Mouse (Mus musculus): ENCODE measurements around the gene Adgrf5. TPM values are rescaled to one million over a fixed set of nuclear protein-coding genes. Genes with fewer than 3 reads are reported as not detected.
"Not testable (repeated sequence)": the region's sequence is repeated elsewhere in the genome, so short reads cannot be mapped to it uniquely, and the experiment has no call there.

Adgrf5 gene
- total RNA-seq, 2 experiments from 2014 or later, result 1.4 TPM; not detected in 1

DNA sequence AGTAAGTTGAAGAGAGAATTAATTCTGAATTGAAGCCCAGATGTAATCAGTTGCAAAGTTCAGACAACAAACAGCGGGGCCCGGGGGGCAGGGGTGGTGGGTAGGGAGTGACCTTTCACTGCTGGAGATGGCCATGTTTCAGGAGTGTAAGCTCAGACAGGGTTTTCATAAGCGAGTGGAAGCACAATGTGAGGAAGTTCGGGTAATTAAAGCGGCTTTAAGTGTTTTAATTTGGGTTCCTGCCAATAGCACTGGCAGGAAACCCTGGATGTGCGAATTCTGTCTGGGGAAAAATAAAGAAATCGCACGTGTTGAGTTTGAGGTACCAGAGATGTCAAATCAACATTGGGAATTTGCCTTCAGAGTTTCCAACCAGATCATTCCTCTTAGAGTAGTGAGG, 74.2 kb downstream of the Adgrf5 start:
- no peak for ATAC-seq (replicated peaks; ENCODE audit: low FRiP score, poor library complexity, severe bottlenecking)

GRCm38 (mm10) chr17:43451216-43451615, 91.0 kb downstream of the Adgrf5 start:
- no peak for ATAC-seq (replicated peaks; ENCODE audit: low FRiP score, poor library complexity, severe bottlenecking)

DNA sequence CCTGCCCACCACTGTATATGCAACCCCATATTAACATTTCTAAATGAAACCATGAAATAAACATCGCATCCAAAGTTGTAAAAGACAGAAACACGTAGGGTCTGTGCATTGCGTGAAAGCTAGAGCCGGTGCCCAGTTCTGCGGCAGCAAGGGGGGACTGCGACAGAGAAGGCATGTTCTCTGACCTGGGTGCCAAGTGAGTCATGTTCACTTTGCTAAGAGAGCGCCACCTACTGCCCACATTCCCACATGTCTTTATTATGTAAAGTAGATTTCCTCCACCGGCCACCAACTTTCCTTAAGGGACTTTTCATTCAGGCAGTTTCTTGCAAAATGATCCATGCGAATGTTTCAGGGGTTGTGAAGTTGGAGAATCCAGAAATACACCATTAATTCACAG, 98.3 kb downstream of the Adgrf5 start:
- no peak for ATAC-seq (replicated peaks; ENCODE audit: low FRiP score, poor library complexity, severe bottlenecking)

GRCm38 (mm10) chr17:43459737-43460230, 99.5 kb downstream of the Adgrf5 start:
- ATAC-seq (replicated peaks; ENCODE audit: low FRiP score, poor library complexity, severe bottlenecking), result no peak

DNA sequence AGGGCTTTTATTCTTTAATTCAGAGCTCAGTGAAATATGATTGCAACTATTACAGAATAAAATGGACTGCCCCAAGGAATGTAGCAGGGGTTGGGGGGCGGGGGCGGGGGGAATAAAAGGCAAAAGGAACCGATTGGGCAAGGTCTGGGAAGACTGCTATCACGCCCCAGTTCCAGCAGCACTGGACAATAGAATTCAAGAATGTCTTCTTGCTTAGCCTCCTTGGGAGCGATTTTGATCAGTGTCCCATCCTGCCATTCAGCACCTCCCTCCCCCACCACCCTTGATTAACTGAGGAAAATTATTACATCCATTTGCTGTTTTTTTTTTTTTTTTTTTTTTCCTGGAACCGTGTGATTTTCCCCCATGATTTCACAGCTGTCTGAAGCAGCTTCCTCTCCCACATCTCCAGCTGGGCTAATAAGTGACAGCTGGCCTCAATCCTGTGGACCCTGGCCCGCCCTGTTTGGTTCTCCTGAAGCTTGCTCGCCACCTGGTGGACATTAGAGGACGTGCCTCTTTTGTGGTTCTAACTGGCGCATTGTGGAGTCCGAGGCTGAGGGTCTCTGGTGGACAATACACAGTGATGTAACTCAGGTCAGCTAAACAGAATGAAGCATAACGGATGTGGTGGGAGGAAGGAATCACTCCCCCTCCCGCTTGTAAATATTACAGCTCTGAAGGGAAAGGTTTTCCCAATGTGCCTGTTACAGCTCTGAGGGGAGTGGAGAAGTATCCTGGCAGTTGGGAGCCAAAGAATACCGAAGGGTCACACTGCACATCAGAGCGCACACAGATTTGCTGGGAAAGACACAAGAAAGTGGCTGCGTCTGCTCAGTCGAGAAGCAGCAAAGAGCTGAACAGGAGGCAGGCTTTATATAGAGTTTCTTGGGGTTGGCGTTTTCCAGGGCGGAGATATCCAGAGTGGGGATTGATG, 100.3 kb downstream of the Adgrf5 start:
- 0 out of 2 replicates have a peak, but pooled peaks have one; percentile 10 for ATAC-seq (replicated peaks; ENCODE audit: low FRiP score, poor library complexity, severe bottlenecking)

DNA sequence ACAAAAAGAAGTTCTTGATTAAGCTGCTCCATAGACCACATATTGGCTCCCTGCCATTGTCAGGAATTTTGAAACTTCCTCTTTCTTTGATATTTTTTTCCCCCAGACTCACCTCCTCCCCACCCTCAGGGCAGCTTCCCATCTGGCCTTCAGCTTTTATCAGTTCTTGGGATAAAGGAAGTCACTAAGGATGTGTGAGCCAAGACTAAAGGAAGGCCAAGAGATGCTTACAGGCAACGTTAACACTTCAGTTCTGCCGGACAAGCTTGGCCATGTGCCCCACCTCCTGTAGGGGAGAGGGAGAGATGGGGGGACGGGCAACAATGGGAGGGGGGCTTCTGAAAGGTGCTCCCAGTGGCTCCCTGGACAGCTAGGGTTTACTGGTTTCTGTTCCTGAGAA, 109.8 kb downstream of the Adgrf5 start:
- ATAC-seq (replicated peaks; ENCODE audit: low FRiP score, poor library complexity, severe bottlenecking), result no peak

GRCm38 (mm10) chr17:43472558-43472957, 112.3 kb downstream of the Adgrf5 start:
- ATAC-seq (replicated peaks; ENCODE audit: low FRiP score, poor library complexity, severe bottlenecking), result no peak

DNA sequence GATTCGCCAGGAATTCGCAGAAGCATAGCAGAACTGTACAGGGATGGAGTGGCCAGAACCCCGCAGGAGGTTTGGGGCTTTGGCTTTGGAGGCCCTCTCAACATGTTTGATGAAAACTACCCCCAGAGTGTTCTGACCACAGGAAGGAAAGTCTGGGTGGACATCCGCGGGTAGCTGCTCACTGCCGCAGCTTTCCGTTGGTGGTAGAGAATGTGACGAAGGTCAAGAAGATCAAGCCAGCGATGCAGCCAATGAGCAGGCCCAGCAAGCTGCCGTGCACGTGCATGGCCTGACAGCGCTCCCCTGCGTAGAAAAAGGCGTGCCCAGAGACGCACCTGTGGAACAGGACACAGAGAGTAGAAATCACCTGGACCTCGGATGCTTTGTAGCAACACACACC, 114.5 kb downstream of the Adgrf5 start:
- ATAC-seq (replicated peaks; ENCODE audit: low FRiP score, poor library complexity, severe bottlenecking), result no peak

DNA sequence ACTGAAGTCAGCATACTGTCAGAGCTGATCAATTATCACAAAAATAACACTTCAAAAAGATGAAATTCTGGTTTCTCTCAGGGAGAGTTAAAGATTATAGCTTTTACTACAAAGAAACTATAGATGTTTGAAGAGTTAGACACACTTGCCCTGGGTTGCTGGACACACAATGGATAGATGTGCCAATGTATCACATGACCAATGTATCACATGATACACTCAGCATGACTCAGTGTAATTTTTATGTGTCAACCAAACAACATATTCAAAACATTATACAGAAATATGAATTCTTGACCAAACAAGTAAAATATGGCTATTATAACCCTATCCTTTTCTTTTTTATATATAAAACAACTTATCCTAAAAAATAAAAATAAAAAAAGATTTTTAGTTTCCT, 117.4 kb downstream of the Adgrf5 start:
- ATAC-seq (replicated peaks; ENCODE audit: low FRiP score, poor library complexity, severe bottlenecking), result no peak

- no peak for ATAC-seq (replicated peaks; ENCODE audit: low FRiP score, poor library complexity, severe bottlenecking)
Observed at GRCm38 (mm10) chr17:43485982-43486381, 125.7 kb downstream of the Adgrf5 start.

- no peak for ATAC-seq (replicated peaks; ENCODE audit: low FRiP score, poor library complexity, severe bottlenecking)
Observed at GRCm38 (mm10) chr17:43488439-43489151, 128.3 kb downstream of the Adgrf5 start.

- not testable (repeated sequence) for ATAC-seq (replicated peaks; ENCODE audit: low FRiP score, poor library complexity, severe bottlenecking)
Observed at GRCm38 (mm10) chr17:43490371-43490770, 130.1 kb downstream of the Adgrf5 start.

DNA sequence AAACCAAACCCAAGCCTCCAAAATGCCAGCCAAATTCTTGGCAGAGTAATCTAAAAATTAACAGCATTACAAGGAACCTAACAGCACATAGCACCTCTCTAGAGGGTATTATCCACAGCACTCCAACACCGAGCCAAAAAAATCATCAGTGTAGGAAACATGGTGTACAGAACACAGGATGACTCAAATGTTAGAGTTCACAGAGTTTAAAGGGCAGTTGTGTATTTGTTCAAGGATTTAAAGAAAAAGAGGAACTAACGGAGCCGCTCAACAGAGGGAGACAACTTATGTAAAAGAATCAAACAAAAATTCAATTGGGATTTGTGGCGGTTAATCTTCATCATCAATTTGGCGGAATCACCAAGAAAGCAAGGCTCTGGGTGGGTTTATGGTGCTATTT, 135.3 kb downstream of the Adgrf5 start:
- ATAC-seq (replicated peaks; ENCODE audit: low FRiP score, poor library complexity, severe bottlenecking), result no peak

GRCm38 (mm10) chr17:43497521-43497920, 137.3 kb downstream of the Adgrf5 start:
- ATAC-seq (replicated peaks; ENCODE audit: low FRiP score, poor library complexity, severe bottlenecking), result no peak

DNA sequence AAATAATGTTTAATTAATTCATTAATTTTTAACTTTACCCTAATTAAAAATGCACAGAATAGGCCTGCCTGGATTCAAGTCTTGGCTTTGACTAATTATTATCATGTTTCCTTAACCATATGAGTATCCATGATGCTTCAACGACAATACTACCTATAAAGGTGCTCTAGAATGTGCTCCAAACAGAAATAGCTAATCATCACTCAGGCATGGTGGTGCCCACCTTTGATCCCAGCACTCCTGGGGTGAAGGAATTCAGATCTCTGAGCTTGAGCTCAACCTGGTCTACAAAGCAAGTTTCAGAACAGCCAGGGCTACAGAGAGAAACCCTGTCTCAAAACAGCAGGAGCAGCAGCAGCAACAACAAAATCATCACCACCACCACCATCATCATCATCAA, 140.3 kb downstream of the Adgrf5 start:
- no peak for ATAC-seq (replicated peaks; ENCODE audit: low FRiP score, poor library complexity, severe bottlenecking)

GRCm38 (mm10) chr17:43501223-43501622, 141.0 kb downstream of the Adgrf5 start:
- no peak for ATAC-seq (replicated peaks; ENCODE audit: low FRiP score, poor library complexity, severe bottlenecking)

- ATAC-seq (replicated peaks; ENCODE audit: low FRiP score, poor library complexity, severe bottlenecking), result no peak
Observed at GRCm38 (mm10) chr17:43501631-43502030, 141.4 kb downstream of the Adgrf5 start.

GRCm38 (mm10) chr17:43502592-43502991, 142.3 kb downstream of the Adgrf5 start, which contains the start of gene Mep1a:
Gene Mep1a, minus strand, starts transcription at chr17:43502812.
- ATAC-seq (replicated peaks; ENCODE audit: low FRiP score, poor library complexity, severe bottlenecking), result no peak

GRCm38 (mm10) chr17:43503861-43504593, 143.8 kb downstream of the Adgrf5 start:
- ATAC-seq (replicated peaks; ENCODE audit: low FRiP score, poor library complexity, severe bottlenecking), result no peak

GRCm38 (mm10) chr17:43504594-43504934, 144.3 kb downstream of the Adgrf5 start:
- no peak for ATAC-seq (replicated peaks; ENCODE audit: low FRiP score, poor library complexity, severe bottlenecking)
